Mouse (Mus musculus) MEL (cell line): ENCODE results near the gene Farp1.

ENCODE experiments used
- CTCF ChIP-seq, 3 experiments: IDR thresholded peaks in 2 of 3; conservative IDR thresholded peaks in 1 of 3; 2 replicates each; pipeline ENCODE4 v1.5.1; 2011 to 2012; ENCODE audit warnings: low read length in 3 of 3, low read depth in 2 of 3, mild to moderate bottlenecking in 2 of 3, improper control_type of control experiment in 1 of 3, inconsistent platforms in 1 of 3, mixed read lengths in 1 of 3, moderate library complexity in 1 of 3; ENCODE audit not compliant: control insufficient read depth in 1 of 3, insufficient read depth in 1 of 3, poor library complexity in 1 of 3, severe bottlenecking in 1 of 3
- HCFC1 ChIP-seq: IDR thresholded peaks from 2 replicates; pipeline ENCODE4 v1.6.1; 2012; ENCODE audit warnings: low read depth, mild to moderate bottlenecking, inconsistent platforms, low read length, improper control_type of control experiment, moderate library complexity
- JUND ChIP-seq: IDR thresholded peaks from 2 replicates; pipeline ENCODE4 v1.6.1; 2011; ENCODE audit warnings: low read depth, mild to moderate bottlenecking, improper control_type of control experiment, low read length
- POLR2A ChIP-seq, 2 experiments: IDR thresholded peaks; 2 replicates each; pipeline ENCODE4 v1.6.1; 2011 to 2012; ENCODE audit warnings: low read length in 2 of 2, mild to moderate bottlenecking in 2 of 2, control low read depth in 1 of 2, improper control_type of control experiment in 1 of 2, low read depth in 1 of 2, moderate library complexity in 1 of 2; ENCODE audit not compliant: control insufficient read depth in 1 of 2, insufficient read depth in 1 of 2, poor library complexity in 1 of 2
- ZC3H11A ChIP-seq: IDR thresholded peaks from 2 replicates; pipeline ENCODE4 v1.6.1; 2012; ENCODE audit warnings: low read depth, mild to moderate bottlenecking, inconsistent platforms, low read length, improper control_type of control experiment

GRCm38 (mm10) chr14:121060484-121060883 lies 25.5 kb downstream of the Farp1 start:
- TF ChIP-seq POLR2A (IDR thresholded peaks at IDR 0.05; ENCODE audit: control insufficient read depth in 1 of 2, insufficient read depth in 1 of 2, low read depth in 1 of 2, low read length in 2 of 2, poor library complexity in 1 of 2) (no peak), JUND (no peak), ZC3H11A (no peak), CTCF (IDR thresholded peaks at IDR 0.05 in 2 of 3, conservative IDR thresholded peaks at IDR 0.05 in 1 of 3; ENCODE audit: control insufficient read depth in 1 of 3, insufficient read depth in 1 of 3, low read depth in 2 of 3, low read length in 3 of 3, poor library complexity in 1 of 3, severe bottlenecking in 1 of 3) (no peak), HCFC1 (no peak)
